Mouse (Mus musculus) hindbrain, postnatal 0 days (tissue): ENCODE results near the gene Ctcfl. TPM values are rescaled to one million over a fixed set of nuclear protein-coding genes. Genes with fewer than 3 reads are reported as not detected.

Source experiments
- ATAC-seq: fragments of 200-750 bp; cut with Nextera tagmentation; 2 replicates; pipeline ENCODE4 v1.8.0; 2017; ENCODE audit warnings: mild to moderate bottlenecking, moderate TSS enrichment, moderate library complexity
- DNase-seq: peaks from one replicate; pipeline ENCODE4 v3.0.0-alpha.2; 2015; ENCODE audit warnings: low spot score
- H3K27ac ChIP-seq: fragments of 300-500 bp; sonication (generic); 2 replicates; pipeline ENCODE4 v1.5.1; 2014; ENCODE audit warnings: mild to moderate bottlenecking
- H3K27me3 ChIP-seq: fragments of 300-500 bp; sonication (generic); 2 replicates; pipeline ENCODE4 v1.6.1; 2014; ENCODE audit warnings: low read length, mixed read lengths; ENCODE audit not compliant: insufficient read depth
- H3K36me3 ChIP-seq: fragments of 300-500 bp; sonication (generic); 2 replicates; pipeline ENCODE4 v1.6.1; 2014; ENCODE audit warnings: low read length, mixed read lengths; ENCODE audit not compliant: insufficient read depth
- H3K4me1 ChIP-seq: fragments of 300-500 bp; sonication (generic); 2 replicates; pipeline ENCODE4 v1.6.1; 2014; ENCODE audit warnings: antibody characterized with exemption, low read length, mixed read lengths; ENCODE audit not compliant: insufficient read depth
- H3K4me2 ChIP-seq: fragments of 300-500 bp; sonication (generic); 2 replicates; pipeline ENCODE4 v1.6.1; 2014; ENCODE audit warnings: low read depth, mild to moderate bottlenecking, low read length, moderate library complexity, mixed read lengths
- H3K4me3 ChIP-seq: fragments of 300-500 bp; sonication (generic); 2 replicates; pipeline ENCODE4 v1.5.1; 2014; ENCODE audit warnings: low read length
- H3K9ac ChIP-seq: fragments of 300-500 bp; sonication (generic); replicated peaks from 2 replicates; pipeline ENCODE4 v1.6.1; 2014; ENCODE audit warnings: mild to moderate bottlenecking, low read length, moderate library complexity, mixed read lengths
- H3K9me3 ChIP-seq: fragments of 300-500 bp; sonication (generic); 2 replicates; pipeline ENCODE4 v1.6.1; 2016; ENCODE audit warnings: low read length, mixed read lengths
- CTCF ChIP-seq: IDR thresholded peaks from 2 replicates; pipeline ENCODE4 v1.5.1; 2016; ENCODE audit warnings: antibody characterized with exemption, control low read depth, low read depth
- WGBS: fragments of 180-500 bp; shearing (Covaris S2); extraction: QIAGEN DNeasy Blood & Tissue Kit; methylation state at CpG from one replicate; pipeline ENCODE4 v1.1.7; 2014; 5-methylcytosine and 5-hydroxymethylcytosine counted together
- polyA plus RNA-seq: library from polyadenylated mRNA; unstranded; fragments of >200 nt; fragmentation: Nextera tagmentation; extraction: Ambion mirVana; gene quantifications from 2 replicates; pipeline ENCODE4 v1.2.1, GENCODE M21; 2015
- total RNA-seq: library from RNA; depleted of rRNA; stranded (reverse); fragments of >200 nt; gene quantifications from 2 replicates; pipeline ENCODE4 v1.2.3, GENCODE M21; 2014

The Ctcfl gene
- total and polyA plus RNA-seq, 2 experiments from 2014 or later = not detected

GRCm38 (mm10) chr2:173058263-173058662 is 61.1 kb downstream of the Ctcfl start:
- ATAC-seq (no peak), DNase-seq (no peak)
- Histone ChIP-seq H3K4me1 (no peaks in the 10 kb centered on the region), H3K4me2 (no peak overlapping the region), H3K9me3 (no peaks in the 10 kb centered on the region), H3K4me3 (no peak overlapping the region), H3K27ac (no peak overlapping the region), H3K27me3 (no peaks in the 10 kb centered on the region), H3K9ac (no peak overlapping the region), H3K36me3 (no peaks in the 10 kb centered on the region)
- WGBS = 39% methylated on average over 11 of the region's 11 CpGs
- no peak for TF ChIP-seq CTCF

- ATAC-seq = no peak
- H3K9ac ChIP-seq = no peak overlapping the region
- TF ChIP-seq CTCF = no peak
- DNase-seq = no peak
- no peak overlapping the region for H3K27ac ChIP-seq
- H3K4me1 ChIP-seq = no peaks in the 10 kb centered on the region
- H3K27me3 ChIP-seq = no peaks in the 10 kb centered on the region
- no peaks in the 10 kb centered on the region for H3K9me3 ChIP-seq
- no peak overlapping the region for H3K4me2 ChIP-seq
- WGBS = 74% methylated on average over 10 of the region's 10 CpGs
- no peak overlapping the region for H3K4me3 ChIP-seq
- no peaks in the 10 kb centered on the region for H3K36me3 ChIP-seq
Observed at GRCm38 (mm10) chr2:173057623-173058022, 61.7 kb downstream of the Ctcfl start.

- Histone ChIP-seq H3K9ac (no peak overlapping the region), H3K27me3 (no peaks in the 10 kb centered on the region), H3K4me3 (no peak overlapping the region), H3K36me3 (no peaks in the 10 kb centered on the region), H3K27ac (no peak overlapping the region), H3K4me2 (no peak overlapping the region), H3K4me1 (no peaks in the 10 kb centered on the region), H3K9me3 (no peaks in the 10 kb centered on the region)
- DNase-seq (no peak), ATAC-seq (no peak)
- TF ChIP-seq CTCF = no peak
- WGBS = 87% methylated on average over 11 of the region's 11 CpGs
Observed at GRCm38 (mm10) chr2:173056882-173057315, 62.4 kb downstream of the Ctcfl start.

GRCm38 (mm10) chr2:173056303-173056881 is 62.9 kb downstream of the Ctcfl start:
- no peak for ATAC-seq

GRCm38 (mm10) chr2:173053846-173054245 is 65.5 kb downstream of the Ctcfl start:
- DNase-seq (no peak), ATAC-seq (no peak)
- Histone ChIP-seq H3K4me3 (no peak overlapping the region), H3K4me1 (no peaks in the 10 kb centered on the region), H3K36me3 (no peaks in the 10 kb centered on the region), H3K27me3 (no peaks in the 10 kb centered on the region), H3K4me2 (no peak overlapping the region), H3K9me3 (no peaks in the 10 kb centered on the region), H3K27ac (no peak overlapping the region), H3K9ac (no peak overlapping the region)
- WGBS = 84% methylated on average over 6 of the region's 6 CpGs
- no peak for TF ChIP-seq CTCF

More at GRCm38 (mm10) chr2:173056303-173056881, 62.9 kb downstream of the Ctcfl start:
- H3K27ac ChIP-seq = no peak overlapping the region
- H3K9ac ChIP-seq = no peak overlapping the region
- H3K9me3 ChIP-seq = no peaks in the 10 kb centered on the region
- H3K4me3 ChIP-seq = no peak overlapping the region
- WGBS = 84% methylated on average over 10 of the region's 10 CpGs
- no peak for TF ChIP-seq CTCF
- no peak for DNase-seq
- no peaks in the 10 kb centered on the region for H3K36me3 ChIP-seq
- H3K4me2 ChIP-seq = no peak overlapping the region
- H3K4me1 ChIP-seq = no peaks in the 10 kb centered on the region
- no peaks in the 10 kb centered on the region for H3K27me3 ChIP-seq

GRCm38 (mm10) chr2:173052881-173053280 is 66.4 kb downstream of the Ctcfl start:
- no peak overlapping the region for H3K9ac ChIP-seq
- DNase-seq (no peak), ATAC-seq (no peak)
- TF ChIP-seq CTCF = no peak
- no peak overlapping the region for H3K27ac ChIP-seq
- H3K36me3 ChIP-seq = no peaks in the 10 kb centered on the region
- H3K4me2 ChIP-seq = no peak overlapping the region
- no peaks in the 10 kb centered on the region for H3K9me3 ChIP-seq
- H3K27me3 ChIP-seq = no peaks in the 10 kb centered on the region
- 93% methylated on average over 8 of the region's 8 CpGs for WGBS
- H3K4me3 ChIP-seq = no peak overlapping the region
- no peaks in the 10 kb centered on the region for H3K4me1 ChIP-seq

GRCm38 (mm10) chr2:173050604-173051382 is 68.5 kb downstream of the Ctcfl start:
- Histone ChIP-seq H3K4me1 (no peaks in the 10 kb centered on the region), H3K9me3 (no peaks in the 10 kb centered on the region), H3K9ac (no peak overlapping the region), H3K4me2 (no peak overlapping the region), H3K4me3 (no peak overlapping the region), H3K27me3 (no peaks in the 10 kb centered on the region), H3K36me3 (no peaks in the 10 kb centered on the region), H3K27ac (no peak overlapping the region)
- WGBS = 33% methylated on average over 8 of the region's 8 CpGs
- DNase-seq = no peak
- ATAC-seq = no peak
- no peak for TF ChIP-seq CTCF
